Mouse (Mus musculus) hindbrain, embryonic 11.5 days (tissue): ENCODE results near the gene Cdc14a. TPM values are rescaled to one million over a fixed set of nuclear protein-coding genes. Genes with fewer than 3 reads are reported as not detected.

Experiments
- ATAC-seq: fragments of 200-750 bp; cut with Nextera tagmentation; 2 replicates; pipeline ENCODE4 v1.8.0; 2017; ENCODE audit warnings: mild to moderate bottlenecking, moderate TSS enrichment, moderate library complexity; ENCODE audit not compliant: low FRiP score
- DNase-seq: peaks from one replicate; pipeline ENCODE4 v3.0.0-alpha.2; 2015; ENCODE audit warnings: low spot score
- H3K27ac ChIP-seq: fragments of 300-500 bp; sonication (generic); 2 replicates; pipeline ENCODE4 v1.5.1; 2014; ENCODE audit warnings: mild to moderate bottlenecking, low read depth, low read length
- H3K27me3 ChIP-seq: fragments of 300-500 bp; sonication (generic); 2 replicates; pipeline ENCODE4 v1.6.1; 2014; ENCODE audit warnings: mild to moderate bottlenecking, low read length, moderate library complexity, mixed read lengths; ENCODE audit not compliant: control insufficient read depth, insufficient read depth
- H3K36me3 ChIP-seq: fragments of 300-500 bp; sonication (generic); 2 replicates; pipeline ENCODE4 v1.6.1; 2014; ENCODE audit warnings: mild to moderate bottlenecking, low read length, moderate library complexity, mixed read lengths; ENCODE audit not compliant: control insufficient read depth, insufficient read depth
- H3K4me1 ChIP-seq: fragments of 300-500 bp; sonication (generic); replicated peaks from 2 replicates; pipeline ENCODE4 v1.6.1; 2014; ENCODE audit warnings: low read length, mixed read lengths; ENCODE audit not compliant: control insufficient read depth, insufficient read depth
- H3K4me2 ChIP-seq: fragments of 300-500 bp; sonication (generic); replicated peaks from 2 replicates; pipeline ENCODE4 v1.6.1; 2014; ENCODE audit warnings: mild to moderate bottlenecking, low read depth, low read length
- H3K4me3 ChIP-seq: fragments of 300-500 bp; sonication (generic); 2 replicates; pipeline ENCODE4 v1.5.1; 2014; ENCODE audit warnings: low read depth, low read length
- H3K9ac ChIP-seq: fragments of 300-500 bp; sonication (generic); 2 replicates; pipeline ENCODE4 v1.6.1; 2014; ENCODE audit warnings: low read depth, low read length
- H3K9me3 ChIP-seq: fragments of 300-500 bp; sonication (generic); 2 replicates; pipeline ENCODE4 v1.6.1; 2016; ENCODE audit warnings: low read length; ENCODE audit not compliant: control insufficient read depth
- WGBS: fragments of 180-500 bp; shearing (Covaris S2); extraction: QIAGEN DNeasy Blood & Tissue Kit; methylation state at CpG from one replicate; pipeline ENCODE4 v1.1.7; 2014; 5-methylcytosine and 5-hydroxymethylcytosine counted together
- polyA plus RNA-seq: library from polyadenylated mRNA; unstranded; fragments of >200 nt; fragmentation: Nextera tagmentation; extraction: Ambion mirVana; gene quantifications from 2 replicates; pipeline ENCODE4 v1.2.1, GENCODE M21; 2014

Cdc14a gene
- polyA plus RNA-seq, 1 experiment from 2014 or later, result 14.1 TPM

- ATAC-seq (no peak), DNase-seq (no peak)
- no peak overlapping the region for H3K27ac ChIP-seq
- 0 out of 2 replicates have a peak, but pooled peaks cover 3% of the 10 kb centered on the region for H3K36me3 ChIP-seq
- no peaks in the 10 kb centered on the region for H3K27me3 ChIP-seq
- no peak overlapping the region for H3K4me2 ChIP-seq
- no peak overlapping the region for H3K9ac ChIP-seq
- 96% methylated on average over 7 of the region's 7 CpGs for WGBS
- H3K4me1 ChIP-seq, result no peaks in the 10 kb centered on the region
- H3K9me3 ChIP-seq, result no peaks in the 10 kb centered on the region
- no peak overlapping the region for H3K4me3 ChIP-seq
Observed at GRCm38 (mm10) chr3:116297170-116297569, 126.7 kb downstream of the Cdc14a start.

GRCm38 (mm10) chr3:116290041-116290815 lies 133.6 kb downstream of the Cdc14a start:
- no peaks in the 10 kb centered on the region for H3K9me3 ChIP-seq
- DNase-seq (no peak), ATAC-seq (no peak)
- H3K36me3 ChIP-seq, result 0 out of 2 replicates have a peak, but pooled peaks cover 3% of the 10 kb centered on the region
- no peak overlapping the region for H3K4me2 ChIP-seq
- H3K4me3 ChIP-seq, result no peak overlapping the region
- H3K27me3 ChIP-seq, result no peaks in the 10 kb centered on the region
- H3K4me1 ChIP-seq, result no peaks in the 10 kb centered on the region
- H3K9ac ChIP-seq, result no peak overlapping the region
- no peak overlapping the region for H3K27ac ChIP-seq
- 86% methylated on average over 9 of the region's 9 CpGs for WGBS

DNA sequence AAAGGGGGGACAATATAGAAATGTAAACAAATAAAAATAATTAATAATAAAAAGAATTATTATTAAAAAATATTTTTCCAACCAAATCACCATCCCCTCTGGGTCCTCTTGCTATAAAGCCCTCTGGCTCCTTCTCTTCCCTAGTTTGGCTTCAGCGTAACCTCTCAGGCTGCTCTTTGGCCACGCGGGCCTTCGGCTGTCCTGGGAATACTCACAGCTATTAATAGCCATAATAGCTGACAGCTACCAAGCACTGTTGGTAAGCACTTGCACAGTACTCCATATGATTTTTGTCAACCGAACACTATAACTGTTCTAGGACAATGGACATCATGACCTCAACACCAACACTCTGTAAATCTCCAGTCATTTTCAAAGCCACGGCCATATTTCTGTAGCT lies 135.0 kb downstream of the Cdc14a start:
- no peak overlapping the region for H3K4me3 ChIP-seq
- no peak for DNase-seq
- H3K36me3 ChIP-seq, result no peaks in the 10 kb centered on the region
- no peak for ATAC-seq
- H3K27ac ChIP-seq, result no peak overlapping the region
- WGBS, result 87% methylated on average over 6 of the region's 6 CpGs
- no peak overlapping the region for H3K4me2 ChIP-seq
- H3K9me3 ChIP-seq, result no peaks in the 10 kb centered on the region
- H3K9ac ChIP-seq, result no peak overlapping the region
- H3K4me1 ChIP-seq, result 0 out of 2 replicates have a peak, but pooled peaks cover 3% of the 10 kb centered on the region
- H3K27me3 ChIP-seq, result no peaks in the 10 kb centered on the region

DNA sequence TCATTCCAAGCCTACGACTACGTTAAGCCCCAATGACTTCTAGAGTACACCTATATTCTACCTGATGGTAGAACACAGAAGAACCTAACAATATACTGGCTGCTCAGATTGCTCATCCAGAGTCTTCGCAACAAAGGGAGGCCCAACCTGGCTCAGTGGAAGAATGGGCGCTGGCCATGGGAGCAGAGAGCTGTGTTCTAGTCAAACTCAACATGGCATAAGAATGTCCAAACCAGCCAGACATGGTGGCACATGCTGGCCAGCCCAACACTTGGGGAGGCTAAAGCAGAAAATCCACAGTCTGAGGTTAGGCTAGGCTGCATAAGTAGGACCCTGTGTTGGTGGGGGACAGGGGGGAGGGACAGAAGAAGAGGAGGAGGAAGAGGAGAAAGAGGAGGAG lies 139.1 kb downstream of the Cdc14a start:
- H3K4me3 ChIP-seq, result no peak overlapping the region
- no peak for DNase-seq
- 0 out of 2 replicates have a peak, but pooled peaks cover 3% of the 10 kb centered on the region for H3K4me1 ChIP-seq
- no peak for ATAC-seq
- no peaks in the 10 kb centered on the region for H3K27me3 ChIP-seq
- 87% methylated on average over 4 of the region's 4 CpGs for WGBS
- H3K36me3 ChIP-seq, result no peaks in the 10 kb centered on the region
- H3K27ac ChIP-seq, result no peak overlapping the region
- H3K9ac ChIP-seq, result no peak overlapping the region
- H3K4me2 ChIP-seq, result no peak overlapping the region
- H3K9me3 ChIP-seq, result no peaks in the 10 kb centered on the region

GRCm38 (mm10) chr3:116283996-116284395 lies 139.8 kb downstream of the Cdc14a start:
- no peaks in the 10 kb centered on the region for H3K9me3 ChIP-seq
- 0 out of 2 replicates have a peak, but pooled peaks cover 3% of the 10 kb centered on the region for H3K4me1 ChIP-seq
- H3K4me2 ChIP-seq, result no peak overlapping the region
- no peaks in the 10 kb centered on the region for H3K36me3 ChIP-seq
- peak; percentile 22 for DNase-seq
- H3K27me3 ChIP-seq, result no peaks in the 10 kb centered on the region
- no peak overlapping the region for H3K27ac ChIP-seq
- no peak overlapping the region for H3K4me3 ChIP-seq
- no peak overlapping the region for H3K9ac ChIP-seq
- WGBS, result 28% methylated on average over 2 of the region's 2 CpGs
- 0 out of 2 replicates have a peak, but pooled peaks have one; percentile 31 for ATAC-seq

- Histone ChIP-seq H3K27ac (no peak overlapping the region), H3K36me3 (no peaks in the 10 kb centered on the region), H3K9ac (no peak overlapping the region), H3K9me3 (no peaks in the 10 kb centered on the region), H3K4me2 (no peak overlapping the region), H3K4me1 (0 out of 2 replicates have a peak, but pooled peaks cover 3% of the 10 kb centered on the region), H3K27me3 (no peaks in the 10 kb centered on the region), H3K4me3 (no peak overlapping the region)
- DNase-seq, result no peak
- WGBS, result 94% methylated on average over 6 of the region's 6 CpGs
- no peak for ATAC-seq
Observed at GRCm38 (mm10) chr3:116281663-116282062, 142.2 kb downstream of the Cdc14a start.

- no peak overlapping the region for H3K4me2 ChIP-seq
- H3K9ac ChIP-seq, result no peak overlapping the region
- ATAC-seq, result no peak
- H3K36me3 ChIP-seq, result no peaks in the 10 kb centered on the region
- WGBS, result 73% methylated on average over 8 of the region's 8 CpGs
- H3K4me1 ChIP-seq, result no peaks in the 10 kb centered on the region
- no peak overlapping the region for H3K27ac ChIP-seq
- no peak for DNase-seq
- no peaks in the 10 kb centered on the region for H3K9me3 ChIP-seq
- H3K27me3 ChIP-seq, result no peaks in the 10 kb centered on the region
- H3K4me3 ChIP-seq, result no peak overlapping the region
Observed at GRCm38 (mm10) chr3:116277146-116277545, 146.7 kb downstream of the Cdc14a start.

DNA sequence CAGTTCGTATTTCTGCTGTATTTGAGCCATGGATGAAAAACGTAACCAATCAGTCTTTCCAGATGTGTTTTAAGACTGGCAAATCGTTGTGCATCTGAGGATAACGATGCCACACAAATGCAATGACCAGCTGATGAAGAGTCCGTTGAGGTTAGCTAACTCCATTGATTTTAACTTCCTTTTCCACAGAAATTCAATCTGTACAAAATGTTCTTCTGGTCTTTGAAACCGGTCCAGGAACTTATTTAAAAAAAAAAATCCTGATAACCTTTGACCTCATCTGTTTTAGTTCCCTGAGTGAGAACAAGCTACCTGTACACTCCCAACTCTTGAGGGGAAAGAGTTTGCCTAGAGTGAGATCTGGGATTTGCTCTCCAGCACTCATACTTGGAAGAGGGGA lies 152.2 kb downstream of the Cdc14a start:
- no peak overlapping the region for H3K4me2 ChIP-seq
- DNase-seq (no peak), ATAC-seq (no peak)
- H3K27ac ChIP-seq, result no peak overlapping the region
- no peak overlapping the region for H3K4me3 ChIP-seq
- no peaks in the 10 kb centered on the region for H3K4me1 ChIP-seq
- WGBS, result 92% methylated on average over 6 of the region's 6 CpGs
- no peak overlapping the region for H3K9ac ChIP-seq
- no peaks in the 10 kb centered on the region for H3K27me3 ChIP-seq
- no peaks in the 10 kb centered on the region for H3K36me3 ChIP-seq
- H3K9me3 ChIP-seq, result no peaks in the 10 kb centered on the region

DNA sequence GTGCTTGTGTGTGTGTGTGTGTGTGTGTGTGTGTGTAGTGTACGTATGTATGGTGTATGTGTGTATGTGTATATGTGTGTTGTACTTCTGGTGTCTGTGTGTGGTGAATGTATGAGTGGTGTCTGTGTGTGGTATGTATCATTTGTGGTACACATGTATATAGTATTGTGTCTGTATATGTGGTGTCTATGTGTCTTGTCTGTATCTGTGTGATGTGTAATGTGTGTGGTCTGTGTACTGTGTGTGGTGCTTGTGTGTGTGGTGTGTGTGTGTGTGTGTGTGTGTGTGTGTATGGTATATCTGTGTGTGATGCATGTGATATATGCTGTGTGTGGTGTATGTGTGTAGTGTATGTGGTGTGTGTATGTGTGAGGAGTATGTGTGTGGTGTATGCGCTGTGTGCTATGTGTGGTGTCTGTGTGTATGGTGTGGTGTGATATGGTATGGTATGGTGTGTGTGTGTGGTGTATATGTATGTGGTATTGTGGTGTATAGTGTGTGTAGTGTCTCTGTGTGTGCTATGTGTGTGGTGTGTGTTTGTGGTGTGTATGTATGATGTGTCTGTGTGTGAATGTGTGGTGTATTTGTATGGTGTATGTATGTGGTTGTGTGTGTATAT lies 156.7 kb downstream of the Cdc14a start:
- DNase-seq, result no peak
- no peaks in the 10 kb centered on the region for H3K27me3 ChIP-seq
- H3K4me1 ChIP-seq, result no peaks in the 10 kb centered on the region
- H3K4me2 ChIP-seq, result no peak overlapping the region
- no peak overlapping the region for H3K4me3 ChIP-seq
- no peaks in the 10 kb centered on the region for H3K9me3 ChIP-seq
- no peak overlapping the region for H3K27ac ChIP-seq
- H3K9ac ChIP-seq, result no peak overlapping the region
- H3K36me3 ChIP-seq, result no peaks in the 10 kb centered on the region
- 0 out of 2 replicates have a peak, but pooled peaks have one; percentile 40 for ATAC-seq
- WGBS, result 95% methylated on average over 2 of the region's 2 CpGs
